ENCODE assay signal across 8 mouse cellular contexts in the genomic region with DNA sequence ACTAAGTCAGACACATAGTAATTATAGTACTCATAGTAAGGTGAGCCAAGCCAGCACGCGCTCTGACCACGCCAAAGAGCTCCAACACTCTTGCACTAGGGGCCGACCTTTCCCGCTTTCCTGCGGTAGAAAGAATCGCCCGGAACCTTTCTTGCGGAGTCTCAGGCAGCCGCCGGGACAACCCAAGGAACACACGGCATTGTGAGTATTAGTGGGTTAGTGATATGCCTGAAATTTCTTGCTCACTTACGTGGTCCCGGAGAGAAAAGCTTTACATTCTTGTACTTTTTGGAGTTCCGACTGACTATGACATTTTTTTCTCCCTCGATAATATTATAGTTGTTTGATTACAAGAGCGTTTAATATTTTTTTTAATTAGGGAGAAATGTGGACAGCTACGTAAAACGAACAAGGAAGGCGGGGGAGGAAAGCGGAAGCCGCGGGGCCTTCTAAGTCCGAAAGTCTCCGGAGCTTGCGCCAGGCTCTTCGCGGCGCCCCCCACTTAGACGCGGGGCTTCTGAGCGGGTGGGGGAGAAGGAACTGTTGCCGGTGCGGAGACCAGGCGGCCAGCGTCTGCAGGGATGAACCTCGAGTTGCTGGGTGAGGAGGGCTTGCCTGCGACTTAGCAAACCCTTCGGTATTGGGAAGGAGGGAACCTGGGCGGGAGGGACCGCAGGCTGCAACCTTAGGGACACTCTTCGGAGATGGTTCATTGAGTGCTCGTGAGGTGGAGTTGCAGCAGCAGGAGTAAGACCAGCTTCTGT. TPM values are rescaled to one million over a fixed set of nuclear protein-coding genes. Genes with fewer than 3 reads are reported as not detected.
DNase-seq lines count a peak whose midpoint lies in the region; ATAC-seq and TF ChIP-seq lines count a peak whose summit lies in the region.

Gene Rbbp5 (plus strand): TSS at position 438 of the 764 bp plus-strand sequence.

- ATAC-seq in G1E (ENCODE audit: extremely low read depth, insufficient number of reproducible peaks, low FRiP score, poor library complexity, severe bottlenecking), result peak; percentile 79
- ATAC-seq in forebrain, postnatal 0 days, result peak; percentile 95
- ATAC-seq in lung, embryonic 15.5 days (ENCODE audit: borderline replicate concordance, extremely low read depth, low FRiP score, low TSS enrichment), result peak; percentile 86; the same call in 1 of the 2 replicates

- peak within 1 kb of the TSS; percentile 76 for H3K9ac ChIP-seq in forebrain, postnatal 0 days
- peak within 1 kb of the TSS; percentile 92 for H3K9ac ChIP-seq in lung, embryonic 15.5 days

- peak; percentile 80 for DNase-seq in G1E (ENCODE audit: low spot score)
- DNase-seq in cerebellum, adult 18-20 months, result peak; percentile 75 to 90
- DNase-seq in forebrain, postnatal 0 days, result peak; percentile 95
- peak; percentile 93 for DNase-seq in heart, postnatal 4 days
- peak; percentile 74 to 81 for DNase-seq in layer of hippocampus, adult 8-10 months (ENCODE audit: low spot score in 2 of 2)
- DNase-seq in ovary, adult 18-20 months (ENCODE audit: low spot score), result peak; percentile 70
- DNase-seq in thymus, postnatal 0 days (ENCODE audit: low spot score), result peak; percentile 91

- H3K4me2 ChIP-seq in forebrain, postnatal 0 days (ENCODE audit: low read depth), result peak within 1 kb of the TSS; percentile 73
- peak within 1 kb of the TSS; percentile 69 for H3K4me2 ChIP-seq in lung, embryonic 15.5 days

- H3K27me3 ChIP-seq in G1E (ENCODE audit: insufficient read depth, low read length), result no peaks in the 10 kb centered on the region
- H3K27me3 ChIP-seq in forebrain, postnatal 0 days (ENCODE audit: insufficient read depth, low read length), result no peaks in the 10 kb centered on the region
- H3K27me3 ChIP-seq in lung, embryonic 15.5 days, result no peaks in the 10 kb centered on the region

- WGBS in forebrain, postnatal 0 days, result under 1% methylated on average over 43 of the region's 43 CpGs
- under 1% methylated on average over 43 of the region's 43 CpGs for WGBS in lung, embryonic 15.5 days

- peaks cover 33% of the 10 kb centered on the region for H3K36me3 ChIP-seq in G1E (replicated peaks)
- no peaks in the 10 kb centered on the region for H3K36me3 ChIP-seq in forebrain, postnatal 0 days (ENCODE audit: insufficient read depth)
- H3K36me3 ChIP-seq in lung, embryonic 15.5 days, result no peaks in the 10 kb centered on the region

- TF ChIP-seq CTCF in G1E (IDR thresholded peaks at IDR 0.05; ENCODE audit: low read depth, low read length), result no peak
- TF ChIP-seq CTCF in forebrain, postnatal 0 days (IDR thresholded peaks at IDR 0.05; ENCODE audit: low read depth), result peak; percentile 30; the same call in 1 of the 2 replicates

- no peaks in the 10 kb centered on the region for H3K9me3 ChIP-seq in G1E (replicated peaks)
- H3K9me3 ChIP-seq in forebrain, postnatal 0 days (ENCODE audit: low read length), result no peaks in the 10 kb centered on the region
- no peaks in the 10 kb centered on the region for H3K9me3 ChIP-seq in lung, embryonic 15.5 days

- peaks cover 49% of the 10 kb centered on the region for H3K4me1 ChIP-seq in G1E (ENCODE audit: insufficient read depth, low read depth, low read length)
- H3K4me1 ChIP-seq in forebrain, postnatal 0 days (ENCODE audit: insufficient read depth), result peaks cover 10% of the 10 kb centered on the region; the same call in 1 of the 2 replicates
- H3K4me1 ChIP-seq in lung, embryonic 15.5 days, result peaks cover 22% of the 10 kb centered on the region

- peak within 1 kb of the TSS; percentile 68 for H3K27ac ChIP-seq in forebrain, postnatal 0 days (ENCODE audit: low read depth, low read length)
- H3K27ac ChIP-seq in lung, embryonic 15.5 days, result peak within 1 kb of the TSS; percentile 72

- H3K4me3 ChIP-seq in G1E (ENCODE audit: low read depth, low read length), result peak within 1 kb of the TSS; percentile 85
- peak within 1 kb of the TSS; percentile 73 for H3K4me3 ChIP-seq in forebrain, postnatal 0 days (ENCODE audit: low read depth, low read length)
- H3K4me3 ChIP-seq in lung, embryonic 15.5 days, result peak within 1 kb of the TSS; percentile 85

RNA-seq across cellular contexts. Expression of gene Rbbp5, which starts in this region (rescaled TPM):
- 134 and 147 TPM in 2 replicates for total RNA-seq in G1E (2014; fragmentation: Nextera tagmentation)
- total RNA-seq in G1E (2017), result 89.9 and 93.4 TPM in 2 replicates
- 9.8 and 10.8 TPM in 2 replicates for polyA plus RNA-seq in G1E (2012)
- total RNA-seq in forebrain, postnatal 0 days (2014; rRNA removed), result 33.6 and 33.7 TPM in 2 replicates
- polyA plus RNA-seq in forebrain, postnatal 0 days (2015; fragmentation: Nextera tagmentation; extraction: Ambion mirVana), result 22.8 and 24.7 TPM in 2 replicates
- total RNA-seq in heart, postnatal 4 days (2021), result 10 to 100 TPM; 20.5 to 22.0 TPM
- 10 to 100 TPM; 57.2 to 73.3 (median 65.9) TPM for total RNA-seq in layer of hippocampus, adult 8-10 months (2022)
- 44.1 and 47.4 TPM in 2 replicates for polyA plus RNA-seq in lung, embryonic 15.5 days (2015; fragmentation: Nextera tagmentation; extraction: Ambion mirVana)
- 41.3 and 44.7 TPM in 2 replicates for polyA plus RNA-seq in thymus, postnatal 0 days (2015; fragmentation: Nextera tagmentation; extraction: Ambion mirVana)

Comparison
In these comparisons a context has a peak if more than half of its experiments do, and no peak if none do; other contexts are left out.
1. Peak in every context shown above with its lines: DNase-seq, ATAC-seq, H3K4me3 ChIP-seq and H3K27ac ChIP-seq.